Mouse (Mus musculus): ENCODE data around the gene Fank1. TPM values are rescaled to one million over a fixed set of nuclear protein-coding genes. Genes with fewer than 3 reads are reported as not detected.
A peak's percentile ranks its signal among the peaks of the same experiment; 100 is the strongest.

Gene Fank1
- polyA plus RNA-seq, 1 experiment: not detected

DNA sequence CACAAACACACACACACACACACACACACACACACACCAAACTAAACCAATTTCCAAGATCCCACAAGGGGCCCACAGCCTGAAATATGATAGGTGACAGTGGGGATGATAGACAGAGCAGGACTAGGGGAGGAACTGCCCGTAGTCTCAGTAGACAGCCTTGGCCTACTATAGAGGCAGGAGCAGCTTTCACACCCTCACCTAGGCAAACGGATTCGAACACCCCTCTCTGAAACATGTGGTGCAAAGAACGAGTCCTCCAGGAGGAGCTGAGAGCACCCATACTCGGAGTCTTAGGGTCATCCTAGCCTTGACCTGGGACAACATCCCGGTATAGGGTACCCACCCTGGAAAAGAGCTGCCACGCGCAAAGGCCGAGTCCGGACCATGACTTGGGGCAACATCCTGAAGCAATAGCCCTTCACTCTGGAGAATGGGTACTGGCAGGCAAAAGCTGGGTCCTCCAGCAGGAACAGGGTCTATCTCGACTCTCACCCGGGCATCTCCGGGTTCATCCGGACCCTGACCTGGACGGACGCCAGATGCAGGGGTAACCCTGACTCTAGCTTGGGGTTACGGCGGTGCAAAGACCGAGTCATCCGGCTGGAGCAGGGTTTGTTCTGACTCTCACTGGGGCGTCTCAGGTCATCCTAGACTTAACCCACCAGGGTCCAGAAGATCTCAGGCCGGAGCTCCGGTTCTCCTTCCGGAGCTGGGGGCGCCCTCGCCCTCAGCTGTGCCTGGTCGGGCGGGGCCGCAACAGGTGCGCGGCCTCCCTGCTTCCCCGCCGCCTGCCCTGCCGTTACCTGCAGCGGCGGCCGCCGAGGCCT lies 650 bp upstream of the Fank1 start:
- WGBS: 5% methylated on average over 38 of the region's 38 CpGs
- TF ChIP-seq CTCF (IDR thresholded peaks at IDR 0.05; ENCODE audit: control insufficient read depth, insufficient read depth, low read length) (no peak), POLR2A (IDR thresholded peaks at IDR 0.05; ENCODE audit: borderline replicate concordance, control insufficient read depth, low read depth, low read length) (peak; percentile 18; the same call in 1 of the 2 replicates)
- peak overlapping the region; percentile 74 for H3K4me3 ChIP-seq (replicated peaks; ENCODE audit: control insufficient read depth, low read depth, low read length)
- no peak overlapping the region; the same call in 1 of the 2 replicates for H3K27ac ChIP-seq (ENCODE audit: control insufficient read depth, insufficient read depth, low read depth, low read length, poor library complexity)
- no peaks in the 10 kb centered on the region; the same call in 1 of the 2 replicates for H3K4me1 ChIP-seq (ENCODE audit: control insufficient read depth, insufficient read depth, low read length)

DNA sequence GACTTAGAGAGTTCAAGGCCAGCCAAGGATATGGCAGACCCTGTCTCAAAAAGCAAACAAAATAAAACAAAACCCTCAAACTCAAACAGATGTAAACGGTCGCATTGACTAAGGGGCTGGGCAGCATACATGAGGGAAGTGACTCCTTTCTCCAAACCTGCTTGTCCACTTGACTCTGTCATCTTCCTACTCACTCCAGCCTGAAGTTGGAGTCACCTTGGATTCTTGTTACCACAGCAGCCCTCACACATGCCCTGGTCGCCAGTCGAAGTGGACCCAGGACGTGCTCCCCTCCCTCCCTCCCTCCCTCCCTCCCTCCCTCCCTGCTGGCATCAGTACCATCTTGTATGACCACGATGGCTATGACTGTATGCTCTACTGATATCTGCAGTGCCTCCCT lies 4.9 kb downstream of the Fank1 start:
- H3K4me3 ChIP-seq (replicated peaks; ENCODE audit: control insufficient read depth, low read depth, low read length): no peak overlapping the region
- TF ChIP-seq CTCF (IDR thresholded peaks at IDR 0.05; ENCODE audit: control insufficient read depth, insufficient read depth, low read length) (no peak), POLR2A (IDR thresholded peaks at IDR 0.05; ENCODE audit: borderline replicate concordance, control insufficient read depth, low read depth, low read length) (no peak)
- 64% methylated on average over 6 of the region's 6 CpGs for WGBS
- H3K4me1 ChIP-seq (ENCODE audit: control insufficient read depth, insufficient read depth, low read length): no peaks in the 10 kb centered on the region; the same call in 1 of the 2 replicates
- H3K27ac ChIP-seq (ENCODE audit: control insufficient read depth, insufficient read depth, low read depth, low read length, poor library complexity): no peak overlapping the region

DNA sequence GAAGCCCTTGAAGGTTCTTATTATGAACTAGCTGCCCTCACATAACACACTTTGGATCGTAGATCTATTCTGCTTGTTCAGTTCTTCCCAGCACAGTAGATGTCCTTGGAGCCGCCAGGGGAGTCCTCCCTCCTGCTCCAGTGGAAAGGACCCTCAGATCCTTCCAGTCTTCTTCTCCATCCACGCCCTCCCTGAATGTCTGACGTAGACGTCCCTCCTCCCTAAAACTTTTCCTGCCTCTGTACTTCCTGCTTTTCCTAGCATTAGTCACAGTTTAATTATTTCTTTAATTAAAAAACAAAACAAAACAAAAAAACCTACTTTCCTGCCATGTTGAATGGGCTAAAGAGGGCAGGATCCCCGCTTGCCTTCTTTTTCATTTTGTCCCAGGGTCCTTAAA lies 5.3 kb downstream of the Fank1 start:
- TF ChIP-seq POLR2A (IDR thresholded peaks at IDR 0.05; ENCODE audit: borderline replicate concordance, control insufficient read depth, low read depth, low read length): no peak
- no peak for TF ChIP-seq CTCF (IDR thresholded peaks at IDR 0.05; ENCODE audit: control insufficient read depth, insufficient read depth, low read length)
- H3K27ac ChIP-seq (ENCODE audit: control insufficient read depth, insufficient read depth, low read depth, low read length, poor library complexity): no peak overlapping the region
- no peaks in the 10 kb centered on the region; the same call in 1 of the 2 replicates for H3K4me1 ChIP-seq (ENCODE audit: control insufficient read depth, insufficient read depth, low read length)
- whole genome bisulfite sequencing: 75% methylated on average over 6 of the region's 6 CpGs
- no peak overlapping the region for H3K4me3 ChIP-seq (replicated peaks; ENCODE audit: control insufficient read depth, low read depth, low read length)

DNA sequence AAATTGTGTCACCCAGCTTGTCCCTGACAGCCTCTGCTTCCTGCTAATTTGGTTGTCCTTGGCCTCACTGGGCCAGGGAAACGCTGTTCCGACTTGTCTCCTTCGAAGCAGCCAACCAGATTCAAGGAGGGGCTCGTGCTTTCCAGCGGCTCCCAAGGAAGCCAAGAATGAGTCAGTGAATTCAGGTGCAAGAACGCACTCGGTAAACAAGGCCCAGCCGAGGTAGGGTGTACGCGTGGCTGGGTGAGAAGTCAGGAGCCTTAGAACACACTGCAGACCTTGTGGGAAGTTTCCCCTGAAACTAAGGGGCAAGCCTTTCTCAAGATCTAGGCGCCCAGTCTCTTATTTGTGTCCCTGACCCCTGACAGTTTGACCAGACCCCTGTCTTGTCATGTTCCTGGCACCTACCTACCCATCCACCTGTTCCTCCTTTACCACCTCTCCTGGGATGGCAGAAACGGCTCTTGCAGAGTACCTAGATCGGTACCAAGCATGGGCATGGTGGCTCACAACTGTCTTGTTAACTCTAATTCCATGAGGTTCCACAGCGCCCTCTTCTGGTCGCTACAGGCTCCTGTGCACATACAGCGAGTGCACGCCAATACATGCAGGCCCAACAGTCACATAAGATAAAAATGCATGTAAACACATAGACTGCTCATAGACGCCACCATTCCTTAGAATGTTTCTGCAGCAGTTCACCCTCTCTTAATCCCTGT lies 6.2 kb downstream of the Fank1 start, which contains the start of gene Dhx32:
TSS of gene Dhx32 (minus strand) at position 10 of the 719 bp plus-strand sequence.
- no peaks in the 10 kb centered on the region for H3K4me1 ChIP-seq (ENCODE audit: control insufficient read depth, insufficient read depth, low read length)
- H3K4me3 ChIP-seq (replicated peaks; ENCODE audit: control insufficient read depth, low read depth, low read length): no peak within 1 kb of the TSS
- no peak for TF ChIP-seq POLR2A (IDR thresholded peaks at IDR 0.05; ENCODE audit: borderline replicate concordance, control insufficient read depth, low read depth, low read length)
- TF ChIP-seq CTCF (IDR thresholded peaks at IDR 0.05; ENCODE audit: control insufficient read depth, insufficient read depth, low read length): peak; percentile 58
- no peak within 1 kb of the TSS for H3K27ac ChIP-seq (ENCODE audit: control insufficient read depth, insufficient read depth, low read depth, low read length, poor library complexity)
- WGBS: 60% methylated on average over 18 of the region's 18 CpGs

DNA sequence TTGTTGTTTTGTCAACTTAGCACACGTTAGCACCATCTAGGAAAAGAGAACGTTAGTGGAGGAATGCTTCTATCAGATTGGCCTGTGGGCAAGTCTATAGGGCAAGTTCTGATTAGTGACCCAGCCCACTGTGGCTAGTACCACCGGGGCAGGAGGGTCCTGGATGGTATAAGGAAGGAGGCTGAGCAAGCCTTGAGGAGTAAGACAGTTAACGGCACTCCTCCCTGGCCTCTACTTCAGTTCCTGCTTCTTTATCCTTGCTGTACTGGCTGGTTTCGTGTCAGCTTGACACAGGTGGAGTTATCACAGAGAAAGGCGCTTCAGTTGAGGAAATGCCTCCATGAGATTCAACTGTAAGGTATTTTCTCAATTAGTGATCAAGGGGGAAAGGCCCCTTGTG lies 10.9 kb downstream of the Fank1 start:
- TF ChIP-seq POLR2A (IDR thresholded peaks at IDR 0.05; ENCODE audit: borderline replicate concordance, control insufficient read depth, low read depth, low read length): no peak
- no peak for TF ChIP-seq CTCF (IDR thresholded peaks at IDR 0.05; ENCODE audit: control insufficient read depth, insufficient read depth, low read length)
- Histone ChIP-seq H3K27ac (ENCODE audit: control insufficient read depth, insufficient read depth, low read depth, low read length, poor library complexity) (no peak overlapping the region), H3K4me3 (replicated peaks; ENCODE audit: control insufficient read depth, low read depth, low read length) (no peak overlapping the region), H3K4me1 (ENCODE audit: control insufficient read depth, insufficient read depth, low read length) (no peaks in the 10 kb centered on the region)
- WGBS: 76% methylated on average over 6 of the region's 6 CpGs

DNA sequence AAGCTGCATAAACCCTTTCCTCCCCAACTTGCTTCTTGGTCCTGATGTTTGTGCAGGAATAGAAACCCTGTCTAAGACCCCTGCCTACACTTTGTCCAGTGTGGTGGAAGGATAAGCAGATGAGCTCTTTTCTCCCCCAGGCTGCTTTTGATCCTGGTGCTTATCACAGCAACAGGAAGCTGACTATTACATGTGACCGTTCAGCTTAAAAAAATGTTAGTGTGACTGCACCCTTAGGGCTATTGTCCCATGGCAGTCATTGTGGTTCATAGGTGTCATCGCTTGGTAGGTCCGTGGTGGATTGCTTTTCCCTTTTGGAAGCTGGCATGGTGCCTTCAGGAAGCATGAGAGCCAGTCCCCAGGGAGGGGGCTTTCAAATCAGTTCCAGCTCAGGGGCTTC lies 11.5 kb downstream of the Fank1 start:
- Histone ChIP-seq H3K27ac (ENCODE audit: control insufficient read depth, insufficient read depth, low read depth, low read length, poor library complexity) (no peak overlapping the region), H3K4me3 (replicated peaks; ENCODE audit: control insufficient read depth, low read depth, low read length) (no peak overlapping the region), H3K4me1 (ENCODE audit: control insufficient read depth, insufficient read depth, low read length) (no peaks in the 10 kb centered on the region)
- 54% methylated on average over 3 of the region's 3 CpGs for WGBS
- TF ChIP-seq POLR2A (IDR thresholded peaks at IDR 0.05; ENCODE audit: borderline replicate concordance, control insufficient read depth, low read depth, low read length) (no peak), CTCF (IDR thresholded peaks at IDR 0.05; ENCODE audit: control insufficient read depth, insufficient read depth, low read length) (no peak)

DNA sequence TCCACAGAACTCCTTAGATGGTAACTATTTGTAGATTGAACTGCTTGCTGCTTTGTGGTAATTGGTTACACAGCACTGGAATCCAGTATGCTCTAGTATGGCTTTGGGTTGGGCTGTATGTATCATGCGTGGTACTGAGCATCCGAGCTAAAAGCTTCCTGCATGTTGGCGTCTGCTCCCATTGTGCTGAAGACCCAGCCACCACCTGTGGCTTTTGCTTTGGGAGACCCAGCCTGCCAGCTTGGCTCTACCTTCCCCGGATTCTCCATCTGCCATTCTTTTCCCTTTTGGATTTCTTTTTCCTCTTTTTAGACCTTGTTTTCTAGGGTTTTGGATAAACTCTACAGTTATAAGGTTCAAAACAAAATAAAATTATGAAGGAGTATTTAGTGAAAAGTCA lies 13.5 kb downstream of the Fank1 start:
- WGBS: 86% methylated on average over 4 of the region's 4 CpGs

DNA sequence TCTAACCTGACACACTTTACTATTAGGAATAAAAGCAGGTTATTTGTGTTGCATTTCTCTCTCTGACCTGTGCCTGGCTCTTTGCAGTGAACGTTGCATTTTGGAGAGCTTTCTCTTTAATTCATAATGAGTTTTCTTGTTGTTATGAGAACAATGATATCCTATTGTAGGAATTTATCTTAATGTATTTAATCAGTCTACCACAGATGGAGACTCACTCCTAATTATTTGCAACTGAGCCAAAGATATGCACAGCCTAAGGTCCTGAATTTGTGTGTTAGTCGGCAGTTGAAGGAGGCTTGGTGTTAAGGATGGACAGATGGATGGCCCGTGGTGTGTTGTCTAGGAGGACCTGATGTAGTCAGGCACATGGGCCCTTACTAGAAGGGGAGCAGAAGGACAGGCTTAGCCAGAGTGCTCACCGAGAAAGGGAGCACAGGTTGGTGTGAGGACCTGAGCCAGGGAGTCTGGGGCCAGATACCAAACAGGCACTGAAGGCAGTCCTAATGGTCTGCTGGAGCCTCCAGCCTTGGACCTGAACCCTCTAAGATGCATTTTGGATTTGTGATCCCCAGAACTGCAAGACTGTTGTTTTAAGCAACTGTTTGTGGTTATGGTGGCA lies 14.1 kb downstream of the Fank1 start:
- WGBS: 78% methylated on average over 4 of the region's 4 CpGs
- Histone ChIP-seq H3K4me3 (replicated peaks; ENCODE audit: control insufficient read depth, low read depth, low read length) (no peak overlapping the region), H3K27ac (ENCODE audit: control insufficient read depth, insufficient read depth, low read depth, low read length, poor library complexity) (no peak overlapping the region), H3K4me1 (ENCODE audit: control insufficient read depth, insufficient read depth, low read length) (no peaks in the 10 kb centered on the region)
- TF ChIP-seq POLR2A (IDR thresholded peaks at IDR 0.05; ENCODE audit: borderline replicate concordance, control insufficient read depth, low read depth, low read length) (no peak), CTCF (IDR thresholded peaks at IDR 0.05; ENCODE audit: control insufficient read depth, insufficient read depth, low read length) (no peak)

More for the DNA sequence above, 13.5 kb downstream of the Fank1 start:
- Histone ChIP-seq H3K4me3 (replicated peaks; ENCODE audit: control insufficient read depth, low read depth, low read length) (no peak overlapping the region), H3K27ac (ENCODE audit: control insufficient read depth, insufficient read depth, low read depth, low read length, poor library complexity) (no peak overlapping the region), H3K4me1 (ENCODE audit: control insufficient read depth, insufficient read depth, low read length) (no peaks in the 10 kb centered on the region)
- no peak for TF ChIP-seq POLR2A (IDR thresholded peaks at IDR 0.05; ENCODE audit: borderline replicate concordance, control insufficient read depth, low read depth, low read length)
- no peak for TF ChIP-seq CTCF (IDR thresholded peaks at IDR 0.05; ENCODE audit: control insufficient read depth, insufficient read depth, low read length)

Data from bone marrow, adult 2 months (tissue).